ENCODE assay signal across 15 mouse cellular contexts in genomic region chr7:72444016-72444415, GRCm38 (mm10).
"Had no signal": no experiment of that assay in that cellular context is flagged by ENCODE, and none has a peak within 500 bp of the region (broad histone marks: within the 10 kb centered on the region; RNA-seq: fewer than 3 reads in every experiment).

No protein-coding gene starts in this region.

- DNase-seq: lung, adult 2 months; lung, postnatal 14 days; lung, postnatal 36 days; right cerebral cortex, postnatal 25 days; thymus, adult 2 months; thymus, postnatal 25 days; thymus, postnatal 4 days had no signal

- H3K4me3 ChIP-seq: lung, embryonic 15.5 days; megakaryocyte, embryonic 14.5 days; midbrain, embryonic 13.5 days; midbrain, embryonic 15.5 days; neural tube, embryonic 12.5 days; stomach, embryonic 15.5 days had no signal

- H3K27ac ChIP-seq: lung, embryonic 15.5 days; macrophage; midbrain, embryonic 13.5 days; midbrain, embryonic 15.5 days; neural tube, embryonic 12.5 days; stomach, embryonic 15.5 days; stomach, postnatal 0 days had no signal
